In genomic region chr8:47650853-47651252, GRCm38 (mm10) we compare ENCODE assay signal across 29 mouse cellular contexts. TPM values are rescaled to one million over a fixed set of nuclear protein-coding genes. Genes with fewer than 3 reads are reported as not detected.
DNase-seq lines count a peak whose midpoint lies in the region; ATAC-seq and TF ChIP-seq lines count a peak whose summit lies in the region.
"Had no signal": no experiment of that assay in that cellular context is flagged by ENCODE, and none has a peak within 500 bp of the region (broad histone marks: within the 10 kb centered on the region; RNA-seq: fewer than 3 reads in every experiment).

No protein-coding gene starts in this region.

- CTCF ChIA-PET in Patski (lab: Charles Lee) = interaction anchor here (1.5 kb wide), 1 partner anchor 27 kb away, joined by 3 read pairs; no protein-coding TSS in a partner anchor

- H3K27me3 ChIP-seq in kidney, embryonic 15.5 days = no peaks in the 10 kb centered on the region
- no peaks in the 10 kb centered on the region for H3K27me3 ChIP-seq in Patski
- H3K27me3 ChIP-seq: CH12.LX; embryonic facial prominence, embryonic 12.5 days; embryonic facial prominence, embryonic 15.5 days; heart, embryonic 13.5 days had no signal

- no peak for DNase-seq in kidney, adult 11 months
- no peak for DNase-seq in Patski (ENCODE audit: low read depth, low spot score)
- peak; percentile 24 for DNase-seq in embryo, embryonic 10.5 days (ENCODE audit: low spot score)
- DNase-seq in heart, adult 11 months = no peak
- DNase-seq in frontal cortex, adult 2 months (ENCODE audit: extremely low spot score in 1 of 2, low spot score in 1 of 2) = no peak
- DNase-seq: adrenal gland, postnatal 10 days; adrenal gland, postnatal 36 days; B cell, adult 2 months; cerebellum, adult 18-20 months; cerebellum, adult 9-10 months; cerebellum, postnatal 14 days; forebrain, postnatal 0 days; gastrocnemius, postnatal 25 days; heart, adult 2 months; heart, postnatal 14 days; heart, postnatal 4 days had no signal

- H3K4me3 ChIP-seq in kidney, embryonic 15.5 days (replicated peaks) = no peak overlapping the region
- H3K4me3 ChIP-seq: embryonic facial prominence, embryonic 12.5 days; embryonic facial prominence, embryonic 15.5 days; heart, adult 2 months; heart, embryonic 10.5 days; heart, embryonic 13.5 days had no signal

- no peak for ATAC-seq in kidney, embryonic 15.5 days (replicated peaks; ENCODE audit: low FRiP score)
- ATAC-seq in Patski = peak; percentile 79
- ATAC-seq: activated CD4-positive, CD25-positive, alpha-beta regulatory T cell, adult 4 months; forebrain, embryonic 14.5 days; forebrain, postnatal 0 days; hindbrain, postnatal 0 days; inflammation-experienced regulatory T-cells, adult 6 months; intestine, embryonic 16.5 days had no signal

- no peaks in the 10 kb centered on the region for H3K36me3 ChIP-seq in kidney, embryonic 15.5 days
- H3K36me3 ChIP-seq: embryonic facial prominence, embryonic 12.5 days; embryonic facial prominence, embryonic 15.5 days; G1E; heart, embryonic 10.5 days; heart, embryonic 13.5 days had no signal

- no peak overlapping the region for H3K9ac ChIP-seq in kidney, embryonic 15.5 days
- H3K9ac ChIP-seq: embryonic facial prominence, embryonic 12.5 days; embryonic facial prominence, embryonic 15.5 days; forebrain, postnatal 0 days; heart, embryonic 13.5 days; hindbrain, embryonic 14.5 days had no signal

- 61% methylated on average over 4 of the region's 4 CpGs for WGBS in kidney, embryonic 15.5 days

- TF ChIP-seq CTCF in Patski (IDR thresholded peaks at IDR 0.05) = no peak

- in situ Hi-C loops in Patski (cut with MboI; ENCODE audit: low pct_unique_long_range_greater_than_20kb) = no loop called here

- no peaks in the 10 kb centered on the region for H3K4me1 ChIP-seq in kidney, embryonic 15.5 days
- H3K4me1 ChIP-seq: embryonic facial prominence, embryonic 12.5 days; embryonic facial prominence, embryonic 15.5 days; heart, embryonic 13.5 days had no signal

- H3K4me2 ChIP-seq in kidney, embryonic 15.5 days = no peak overlapping the region
- H3K4me2 ChIP-seq: embryonic facial prominence, embryonic 12.5 days; embryonic facial prominence, embryonic 15.5 days; heart, embryonic 13.5 days; hindbrain, embryonic 14.5 days had no signal

- POLR2A ChIA-PET in Patski (lab: Charles Lee) = no interaction called here

- H3K9me3 ChIP-seq in kidney, embryonic 15.5 days (replicated peaks) = peaks cover 7% of the 10 kb centered on the region
- H3K9me3 ChIP-seq: embryonic facial prominence, embryonic 15.5 days had no signal

- H3K27ac ChIP-seq in kidney, embryonic 15.5 days = peak overlapping the region; percentile 7; the same call in 1 of the 2 replicates
- H3K27ac ChIP-seq: embryonic facial prominence, embryonic 12.5 days; embryonic facial prominence, embryonic 15.5 days; heart, adult 2 months; heart, embryonic 10.5 days; heart, embryonic 13.5 days; hindbrain, embryonic 14.5 days; hindbrain, postnatal 0 days had no signal

RNA-seq across cellular contexts. Expression of gene Ing2, which starts 24.5 kb away (rescaled TPM):
- 10.8 and 13.0 TPM in 2 replicates for polyA plus RNA-seq in kidney, embryonic 15.5 days (2015; fragmentation: Nextera tagmentation; extraction: Ambion mirVana)
- polyA plus RNA-seq in Patski (2021) = 27.2 TPM
- 37.4 and 38.9 TPM in 2 replicates for polyA plus RNA-seq in frontal cortex, adult 2 months (2012; rRNA removed)
